Mouse (Mus musculus) limb, embryonic 13.5 days (tissue): ENCODE data around the gene H2-Ob. TPM values are rescaled to one million over a fixed set of nuclear protein-coding genes. Genes with fewer than 3 reads are reported as not detected.
"Not testable (repeated sequence)": the region's sequence is repeated elsewhere in the genome, so short reads cannot be mapped to it uniquely, and the experiment has no call there.

ENCODE experiments used
- ATAC-seq: fragments of 200-750 bp; cut with Nextera tagmentation; 2 replicates; pipeline ENCODE4 v1.8.0; 2017; ENCODE audit warnings: low read depth, moderate number of reproducible peaks, moderate TSS enrichment; ENCODE audit not compliant: low FRiP score
- H3K27ac ChIP-seq: fragments of 300-500 bp; sonication (generic); 2 replicates; pipeline ENCODE4 v1.5.1; 2015; ENCODE audit warnings: inconsistent platforms, mild to moderate bottlenecking, moderate library complexity
- H3K27me3 ChIP-seq: fragments of 300-500 bp; sonication (generic); 2 replicates; pipeline ENCODE4 v1.6.1; 2015; ENCODE audit warnings: mild to moderate bottlenecking, inconsistent platforms
- H3K36me3 ChIP-seq: fragments of 300-500 bp; sonication (generic); 2 replicates; pipeline ENCODE4 v1.6.1; 2015; ENCODE audit warnings: inconsistent platforms, mild to moderate bottlenecking, moderate library complexity
- H3K4me1 ChIP-seq: fragments of 300-500 bp; sonication (generic); 2 replicates; pipeline ENCODE4 v1.6.1; 2015; ENCODE audit warnings: inconsistent platforms
- H3K4me2 ChIP-seq: fragments of 300-500 bp; sonication (generic); replicated peaks from 2 replicates; pipeline ENCODE4 v1.6.1; 2015; ENCODE audit warnings: inconsistent platforms, mild to moderate bottlenecking, moderate library complexity
- H3K4me3 ChIP-seq: fragments of 300-500 bp; sonication (generic); 2 replicates; pipeline ENCODE4 v1.5.1; 2015; ENCODE audit warnings: moderate library complexity, mild to moderate bottlenecking, inconsistent platforms
- H3K9ac ChIP-seq: fragments of 300-500 bp; sonication (generic); 2 replicates; pipeline ENCODE4 v1.6.1; 2015; ENCODE audit warnings: mild to moderate bottlenecking, inconsistent platforms
- H3K9me3 ChIP-seq: fragments of 300-500 bp; sonication (generic); 2 replicates; pipeline ENCODE4 v1.6.1; 2016; ENCODE audit warnings: inconsistent platforms
- WGBS: fragments of 180-500 bp; shearing (Covaris S2); methylation state at CpG from one replicate; pipeline ENCODE4 v1.1.7; 2015; 5-methylcytosine and 5-hydroxymethylcytosine counted together
- polyA plus RNA-seq: library from polyadenylated mRNA; unstranded; fragments of >200 nt; fragmentation: Nextera tagmentation; extraction: Ambion mirVana; gene quantifications from 2 replicates; pipeline ENCODE4 v1.2.1, GENCODE M21; 2015

Gene H2-Ob
- polyA plus RNA-seq, 1 experiment from 2014 or later = not detected

- Histone ChIP-seq H3K9ac (no peak overlapping the region), H3K27ac (no peak overlapping the region), H3K4me2 (no peak overlapping the region), H3K36me3 (no peaks in the 10 kb centered on the region), H3K9me3 (peaks cover 9% of the 10 kb centered on the region; the same call in 1 of the 2 replicates), H3K4me1 (no peaks in the 10 kb centered on the region), H3K4me3 (no peak overlapping the region), H3K27me3 (no peaks in the 10 kb centered on the region)
- 93% methylated on average over 8 of the region's 8 CpGs for WGBS
- no peak for ATAC-seq
These were observed 13.3 kb upstream of the H2-Ob start for GRCm38 (mm10) chr17:34225426-34225825.

GRCm38 (mm10) chr17:34225911-34226310 lies 12.8 kb upstream of the H2-Ob start:
- H3K4me1 ChIP-seq, H3K4me2 ChIP-seq: not testable (repeated sequence)
- WGBS = 97% methylated on average over 15 of the region's 23 CpGs

DNA sequence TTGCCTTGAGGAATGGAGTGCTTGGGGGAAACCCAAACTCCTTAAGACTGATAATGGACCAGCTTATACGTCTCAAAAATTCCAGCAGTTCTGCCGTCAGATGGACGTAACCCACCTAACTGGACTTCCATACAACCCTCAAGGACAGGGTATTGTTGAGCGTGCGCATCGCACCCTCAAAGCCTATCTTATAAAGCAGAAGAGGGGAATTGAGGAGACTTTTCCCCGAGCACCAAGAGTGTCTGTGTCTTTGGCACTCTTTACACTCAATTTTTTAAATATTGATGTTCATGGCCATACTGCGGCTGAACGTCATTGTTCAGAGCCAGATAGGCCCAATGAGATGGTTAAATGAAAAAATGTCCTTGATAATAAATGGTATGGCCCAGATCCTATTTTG lies 7.7 kb upstream of the H2-Ob start:
- H3K4me1 ChIP-seq, ATAC-seq, H3K4me3 ChIP-seq, H3K9ac ChIP-seq, H3K27ac ChIP-seq, H3K27me3 ChIP-seq, H3K4me2 ChIP-seq, H3K36me3 ChIP-seq, H3K9me3 ChIP-seq: not testable (repeated sequence)
- 94% methylated on average over 9 of the region's 9 CpGs for WGBS

More at GRCm38 (mm10) chr17:34225911-34226310, 12.8 kb upstream of the H2-Ob start:
- not testable (repeated sequence) for H3K27ac ChIP-seq, H3K4me3 ChIP-seq, ATAC-seq, H3K9me3 ChIP-seq, H3K27me3 ChIP-seq, H3K36me3 ChIP-seq, H3K9ac ChIP-seq

GRCm38 (mm10) chr17:34232021-34232420 lies 6.7 kb upstream of the H2-Ob start:
- not testable (repeated sequence) for H3K27me3 ChIP-seq, H3K4me2 ChIP-seq, H3K36me3 ChIP-seq, H3K27ac ChIP-seq, H3K9me3 ChIP-seq, H3K4me1 ChIP-seq, H3K4me3 ChIP-seq, ATAC-seq, H3K9ac ChIP-seq
- WGBS = 83% methylated on average over 7 of the region's 7 CpGs

DNA sequence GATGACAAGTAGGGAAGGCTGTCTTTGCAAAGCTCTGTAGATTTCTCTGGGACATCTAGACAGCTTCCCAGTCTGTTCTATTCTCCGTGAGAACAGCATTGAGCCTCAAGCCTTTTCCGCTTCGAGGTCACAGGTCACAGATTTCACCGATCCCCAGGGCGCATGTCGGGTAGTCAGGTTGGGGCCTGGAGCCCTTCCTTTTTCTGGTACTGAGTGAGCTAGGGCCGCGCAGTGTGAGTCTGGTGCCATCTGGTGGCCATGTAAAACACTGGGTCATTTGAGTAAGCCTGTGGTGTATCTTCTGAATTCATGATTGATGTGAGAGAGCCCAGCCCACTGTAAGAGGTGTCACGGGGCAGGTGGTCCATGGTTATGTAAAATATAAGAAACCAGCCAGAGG lies 3.8 kb upstream of the H2-Ob start:
- Histone ChIP-seq H3K36me3 (no peaks in the 10 kb centered on the region), H3K4me2 (no peak overlapping the region), H3K27me3 (no peaks in the 10 kb centered on the region), H3K4me3 (no peak overlapping the region), H3K27ac (no peak overlapping the region), H3K9me3 (no peaks in the 10 kb centered on the region), H3K9ac (no peak overlapping the region), H3K4me1 (no peaks in the 10 kb centered on the region)
- ATAC-seq = no peak
- 45% methylated on average over 9 of the region's 9 CpGs for WGBS

DNA sequence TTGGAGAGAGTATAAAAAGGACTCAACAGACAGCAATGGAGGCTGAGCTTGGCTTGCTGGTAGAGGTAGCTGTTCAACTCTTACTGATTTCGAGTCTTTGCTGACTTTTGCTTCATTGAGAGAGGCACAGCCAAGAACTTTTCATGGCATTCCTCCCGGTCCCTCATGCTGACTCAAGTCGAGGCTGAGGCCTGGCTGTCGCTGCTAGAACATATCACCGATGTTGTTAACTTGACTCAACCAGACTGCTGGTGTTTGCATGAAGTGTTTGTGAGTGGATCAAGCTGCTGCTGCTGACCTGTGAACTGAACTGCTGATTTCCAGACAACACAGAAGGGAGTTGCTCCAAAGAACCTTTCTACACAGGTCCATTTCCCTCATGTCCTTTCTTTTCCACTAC lies 2.0 kb upstream of the H2-Ob start:
- Histone ChIP-seq H3K4me2 (no peak overlapping the region), H3K27ac (no peak overlapping the region)
- 82% methylated on average over 5 of the region's 5 CpGs for WGBS

GRCm38 (mm10) chr17:34237741-34238140 lies 962 bp upstream of the H2-Ob start:
- Histone ChIP-seq H3K4me3 (no peak overlapping the region), H3K36me3 (no peaks in the 10 kb centered on the region), H3K4me1 (no peaks in the 10 kb centered on the region), H3K4me2 (no peak overlapping the region), H3K27me3 (no peaks in the 10 kb centered on the region), H3K27ac (no peak overlapping the region), H3K9ac (no peak overlapping the region), H3K9me3 (peaks cover 9% of the 10 kb centered on the region; the same call in 1 of the 2 replicates)
- WGBS = 85% methylated on average over 3 of the region's 3 CpGs
- no peak for ATAC-seq

More for the DNA sequence above, 2.0 kb upstream of the H2-Ob start:
- Histone ChIP-seq H3K9me3 (peaks cover 3% of the 10 kb centered on the region; the same call in 1 of the 2 replicates), H3K9ac (no peak overlapping the region), H3K36me3 (no peaks in the 10 kb centered on the region), H3K4me1 (no peaks in the 10 kb centered on the region), H3K27me3 (no peaks in the 10 kb centered on the region), H3K4me3 (no peak overlapping the region)
- ATAC-seq = no peak

DNA sequence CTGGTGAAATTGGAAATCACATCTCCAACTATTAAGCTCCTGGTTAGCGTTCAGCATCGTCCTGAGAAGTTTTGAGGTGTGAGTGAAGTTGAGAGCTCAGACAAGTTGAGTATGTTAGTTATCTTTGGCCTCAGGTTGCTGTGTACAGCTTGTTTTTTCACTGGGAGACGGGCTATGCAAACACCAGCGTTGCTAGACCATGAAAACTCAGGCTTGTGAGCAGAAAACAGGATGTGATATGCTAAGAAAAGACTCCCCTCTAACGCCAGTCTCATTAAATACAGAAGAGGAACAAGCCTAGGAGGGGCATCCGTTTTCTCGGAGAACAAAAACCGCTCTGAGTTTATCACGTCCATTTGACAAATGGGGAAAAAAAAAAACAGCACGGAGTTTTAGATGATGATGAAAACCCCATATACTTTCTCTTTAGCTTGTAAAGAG lies 918 bp downstream of the H2-Ob start:
- H3K36me3 ChIP-seq = no peaks in the 10 kb centered on the region
- H3K27ac ChIP-seq = no peak overlapping the region
- no peak for ATAC-seq
- no peaks in the 10 kb centered on the region for H3K27me3 ChIP-seq
- 65% methylated on average over 10 of the region's 10 CpGs for WGBS
- no peak overlapping the region for H3K9ac ChIP-seq
- no peak overlapping the region for H3K4me3 ChIP-seq
- no peaks in the 10 kb centered on the region for H3K4me1 ChIP-seq
- no peak overlapping the region for H3K4me2 ChIP-seq
- H3K9me3 ChIP-seq = peaks cover 9% of the 10 kb centered on the region; the same call in 1 of the 2 replicates

DNA sequence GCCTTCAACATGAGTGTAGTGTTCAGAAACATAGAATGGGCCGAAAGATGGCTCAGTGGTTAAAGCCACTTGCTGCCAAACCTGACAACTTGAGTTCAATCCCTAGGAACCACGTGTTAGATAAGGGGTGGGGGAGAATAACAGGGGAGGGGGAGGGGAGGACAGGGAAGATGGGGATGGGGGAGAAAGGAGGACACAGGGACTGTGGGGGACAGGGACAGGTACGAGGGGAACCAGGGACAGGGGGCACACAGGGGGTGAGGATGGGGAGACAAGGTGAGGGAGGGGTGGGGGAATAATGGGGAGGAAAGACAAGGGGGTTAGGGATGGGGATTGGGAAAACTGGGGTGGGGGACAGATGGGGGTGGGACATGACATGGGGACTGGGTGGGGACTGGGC lies 1.7 kb downstream of the H2-Ob start:
- H3K4me1 ChIP-seq = no peaks in the 10 kb centered on the region
- no peak overlapping the region for H3K4me2 ChIP-seq
- H3K9ac ChIP-seq = no peak overlapping the region
- H3K27me3 ChIP-seq = no peaks in the 10 kb centered on the region
- no peak for ATAC-seq
- H3K9me3 ChIP-seq = peaks cover 9% of the 10 kb centered on the region; the same call in 1 of the 2 replicates
- no peak overlapping the region for H3K27ac ChIP-seq
- H3K4me3 ChIP-seq = no peak overlapping the region
- no peaks in the 10 kb centered on the region for H3K36me3 ChIP-seq
- 67% methylated on average over 3 of the region's 3 CpGs for WGBS

DNA sequence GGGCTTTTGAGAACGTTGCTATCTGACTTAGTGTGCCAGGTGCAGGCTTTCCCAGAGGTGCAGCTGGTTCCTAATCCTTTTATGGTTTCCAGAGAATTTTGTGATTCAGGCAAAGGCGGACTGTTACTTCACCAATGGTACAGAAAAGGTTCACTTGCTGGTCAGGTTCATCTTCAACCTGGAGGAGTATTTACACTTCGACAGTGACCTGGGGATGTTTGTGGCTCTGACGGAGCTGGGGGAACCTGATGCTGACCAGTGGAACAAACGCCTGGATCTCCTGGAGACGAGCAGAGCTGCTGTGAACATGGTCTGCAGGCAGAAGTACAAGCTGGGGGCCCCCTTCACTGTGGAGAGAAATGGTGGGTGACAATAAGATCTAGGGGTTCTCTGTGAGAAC lies 2.2 kb downstream of the H2-Ob start:
- Histone ChIP-seq H3K27ac (no peak overlapping the region), H3K4me2 (no peak overlapping the region), H3K4me1 (no peaks in the 10 kb centered on the region), H3K9me3 (peaks cover 9% of the 10 kb centered on the region; the same call in 1 of the 2 replicates), H3K36me3 (no peaks in the 10 kb centered on the region), H3K4me3 (no peak overlapping the region), H3K9ac (no peak overlapping the region), H3K27me3 (no peaks in the 10 kb centered on the region)
- no peak for ATAC-seq
- WGBS = 75% methylated on average over 6 of the region's 6 CpGs

DNA sequence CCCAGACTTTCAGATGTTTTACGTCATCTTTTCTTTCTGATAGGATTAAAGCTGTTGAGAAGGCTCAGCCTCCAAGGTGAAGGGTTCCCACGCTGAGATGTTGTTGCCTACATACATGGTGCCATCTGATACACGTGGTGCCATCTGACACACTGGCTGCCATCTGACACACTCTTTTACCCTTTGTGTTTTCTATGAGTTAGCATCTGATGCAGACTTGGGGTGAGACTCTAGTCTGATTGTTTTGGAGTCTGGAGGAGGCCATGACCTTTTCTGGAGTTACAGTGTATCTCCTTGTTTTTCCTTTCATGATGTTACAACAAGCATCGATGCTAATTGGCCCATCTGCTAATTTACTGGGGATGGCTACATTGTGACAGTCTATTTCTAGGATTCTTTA lies 6.0 kb downstream of the H2-Ob start:
- Histone ChIP-seq H3K27ac (no peak overlapping the region), H3K4me1 (no peaks in the 10 kb centered on the region), H3K27me3 (peaks cover 6% of the 10 kb centered on the region; the same call in 1 of the 2 replicates), H3K36me3 (no peaks in the 10 kb centered on the region), H3K9me3 (peaks cover 9% of the 10 kb centered on the region; the same call in 1 of the 2 replicates), H3K9ac (no peak overlapping the region), H3K4me3 (no peak overlapping the region), H3K4me2 (no peak overlapping the region)
- no peak for ATAC-seq
- 70% methylated on average over 4 of the region's 4 CpGs for WGBS

- H3K9ac ChIP-seq = no peak overlapping the region
- 81% methylated on average over 3 of the region's 3 CpGs for WGBS
- no peak overlapping the region for H3K27ac ChIP-seq
- no peak for ATAC-seq
- peaks cover 6% of the 10 kb centered on the region; the same call in 1 of the 2 replicates for H3K27me3 ChIP-seq
- no peak overlapping the region for H3K4me2 ChIP-seq
- no peak overlapping the region for H3K4me3 ChIP-seq
- H3K9me3 ChIP-seq = peaks cover 3% of the 10 kb centered on the region; the same call in 1 of the 2 replicates
- no peaks in the 10 kb centered on the region for H3K4me1 ChIP-seq
- no peaks in the 10 kb centered on the region for H3K36me3 ChIP-seq
These were observed 8.3 kb downstream of the H2-Ob start for GRCm38 (mm10) chr17:34247047-34247446.

DNA sequence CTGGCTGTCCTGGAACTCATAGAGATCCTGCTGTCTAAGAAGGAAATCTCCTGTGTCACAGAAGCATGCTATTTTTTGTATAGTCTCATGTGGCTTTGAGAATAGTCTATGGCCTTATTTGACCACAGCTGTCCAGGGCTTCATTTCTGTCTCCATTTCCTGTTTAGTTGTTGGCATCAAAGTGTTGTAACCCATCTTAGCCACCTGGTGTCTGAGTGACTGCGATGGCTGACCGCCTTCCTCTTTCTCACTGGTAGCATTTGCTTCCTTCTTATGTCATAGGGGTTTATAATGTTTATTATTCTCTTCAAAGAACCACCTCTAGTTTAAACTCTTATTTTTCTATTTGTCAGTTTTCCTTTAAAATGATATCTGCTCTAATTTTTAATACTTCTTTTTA lies 10.1 kb downstream of the H2-Ob start:
- Histone ChIP-seq H3K4me1 (no peaks in the 10 kb centered on the region), H3K4me3 (no peak overlapping the region), H3K4me2 (no peak overlapping the region), H3K27me3 (peaks cover 6% of the 10 kb centered on the region; the same call in 1 of the 2 replicates), H3K27ac (no peak overlapping the region), H3K9ac (no peak overlapping the region), H3K9me3 (no peaks in the 10 kb centered on the region), H3K36me3 (no peaks in the 10 kb centered on the region)
- no peak for ATAC-seq
- 68% methylated on average over 2 of the region's 2 CpGs for WGBS
